In the genomic region with DNA sequence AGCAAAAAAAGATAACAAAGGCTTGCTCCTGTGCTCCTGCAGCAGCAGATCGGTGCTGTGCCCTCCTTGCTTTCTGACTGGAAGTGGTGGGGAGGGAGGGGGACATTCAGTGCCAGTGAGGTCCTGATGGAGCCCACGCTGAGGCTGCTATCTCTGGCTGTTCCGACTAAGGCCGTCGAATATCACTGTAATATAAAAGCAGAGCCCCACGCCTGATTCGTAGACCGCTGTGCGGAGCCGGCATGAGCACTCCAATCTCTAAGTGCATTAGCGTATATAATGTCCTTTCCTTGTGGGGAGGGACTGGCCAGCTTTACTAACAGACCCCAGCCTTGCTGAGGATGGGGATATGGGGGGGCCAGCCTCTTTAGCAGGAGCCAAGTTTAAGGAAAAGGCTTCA, we compare ENCODE assay signal across 14 mouse cellular contexts.
DNase-seq lines count a peak whose midpoint lies in the region; ATAC-seq and TF ChIP-seq lines count a peak whose summit lies in the region.
"Had no signal": no experiment of that assay in that cellular context is flagged by ENCODE, and none has a peak within 500 bp of the region (broad histone marks: within the 10 kb centered on the region; RNA-seq: fewer than 3 reads in every experiment).

No protein-coding gene starts in this region.

- ATAC-seq in embryonic facial prominence, embryonic 13.5 days (ENCODE audit: insufficient number of reproducible peaks, insufficient read depth, low FRiP score, low TSS enrichment, low read depth) = no peak
- peak; percentile 52 for ATAC-seq in forebrain, embryonic 14.5 days
- ATAC-seq in hindbrain, postnatal 0 days = peak; percentile 25; the same call in 1 of the 2 replicates
- ATAC-seq in midbrain, postnatal 0 days (ENCODE audit: low FRiP score) = no peak
- no peak for ATAC-seq in megakaryocyte, adult 5-6 weeks (ENCODE audit: poor library complexity, severe bottlenecking)

- H3K9ac ChIP-seq in embryonic facial prominence, embryonic 13.5 days = no peak overlapping the region
- H3K9ac ChIP-seq in forebrain, embryonic 14.5 days (ENCODE audit: low read length) = no peak overlapping the region
- no peak overlapping the region for H3K9ac ChIP-seq in hindbrain, postnatal 0 days (replicated peaks; ENCODE audit: low read length)
- H3K9ac ChIP-seq in midbrain, postnatal 0 days (replicated peaks; ENCODE audit: low read length, poor library complexity, severe bottlenecking) = 0 out of 2 replicates have a peak overlapping the region, but pooled peaks have one; percentile 19
- H3K9ac ChIP-seq: kidney, embryonic 15.5 days; limb, embryonic 13.5 days; stomach, embryonic 15.5 days had no signal

- no peak for TF ChIP-seq POLR2A in cerebellum, adult 2 months (IDR thresholded peaks at IDR 0.05; ENCODE audit: borderline replicate concordance, insufficient read depth, low read length)

- H3K4me2 ChIP-seq in embryonic facial prominence, embryonic 13.5 days = no peak overlapping the region
- no peak overlapping the region for H3K4me2 ChIP-seq in forebrain, embryonic 14.5 days (ENCODE audit: low read length)
- no peak overlapping the region for H3K4me2 ChIP-seq in hindbrain, postnatal 0 days (ENCODE audit: low read depth, low read length)
- no peak overlapping the region for H3K4me2 ChIP-seq in midbrain, postnatal 0 days (ENCODE audit: low read depth, low read length, poor library complexity, severe bottlenecking)
- H3K4me2 ChIP-seq: kidney, embryonic 15.5 days; limb, embryonic 13.5 days; stomach, embryonic 15.5 days had no signal

- peaks cover 16% of the 10 kb centered on the region; the same call in 1 of the 2 replicates for H3K4me1 ChIP-seq in embryonic facial prominence, embryonic 13.5 days
- peaks cover 13% of the 10 kb centered on the region for H3K4me1 ChIP-seq in embryonic facial prominence, embryonic 10.5 days
- H3K4me1 ChIP-seq in forebrain, embryonic 14.5 days (ENCODE audit: control insufficient read depth, insufficient read depth, low read length) = no peaks in the 10 kb centered on the region
- no peaks in the 10 kb centered on the region for H3K4me1 ChIP-seq in hindbrain, postnatal 0 days (ENCODE audit: insufficient read depth, low read length)
- no peaks in the 10 kb centered on the region for H3K4me1 ChIP-seq in midbrain, postnatal 0 days (ENCODE audit: insufficient read depth, low read length)
- H3K4me1 ChIP-seq in cerebellum, adult 2 months (ENCODE audit: control insufficient read depth, insufficient read depth, low read length) = 0 out of 2 replicates have a peak, but pooled peaks cover 6% of the 10 kb centered on the region
- H3K4me1 ChIP-seq: limb, embryonic 13.5 days had no signal

- no peak for TF ChIP-seq CTCF in hindbrain, postnatal 0 days (IDR thresholded peaks at IDR 0.05; ENCODE audit: low read depth)
- TF ChIP-seq CTCF in midbrain, postnatal 0 days (IDR thresholded peaks at IDR 0.05) = no peak
- no peak for TF ChIP-seq CTCF in cerebellum, adult 2 months (IDR thresholded peaks at IDR 0.05; ENCODE audit: borderline replicate concordance, insufficient read depth, low read depth, low read length)

- H3K27ac ChIP-seq in embryonic facial prominence, embryonic 13.5 days = peak overlapping the region; percentile 16; the same call in 1 of the 2 replicates
- no peak overlapping the region for H3K27ac ChIP-seq in embryonic facial prominence, embryonic 10.5 days (replicated peaks)
- H3K27ac ChIP-seq in forebrain, embryonic 14.5 days (ENCODE audit: low read depth, low read length) = 0 out of 2 replicates have a peak overlapping the region, but pooled peaks have one; percentile 33
- peak overlapping the region; percentile 41 for H3K27ac ChIP-seq in hindbrain, postnatal 0 days
- H3K27ac ChIP-seq in midbrain, postnatal 0 days (ENCODE audit: low read depth, low read length) = 0 out of 2 replicates have a peak overlapping the region, but pooled peaks have one; percentile 51
- no peak overlapping the region for H3K27ac ChIP-seq in cerebellum, adult 2 months (ENCODE audit: insufficient read depth, low read length)
- H3K27ac ChIP-seq: gastrocnemius, adult 2 months; heart, adult 2 months; kidney, embryonic 15.5 days; limb, embryonic 13.5 days; stomach, embryonic 15.5 days had no signal

- H3K36me3 ChIP-seq in embryonic facial prominence, embryonic 13.5 days = peaks cover 86% of the 10 kb centered on the region
- H3K36me3 ChIP-seq in embryonic facial prominence, embryonic 10.5 days (replicated peaks) = peaks cover 95% of the 10 kb centered on the region
- peaks cover 30% of the 10 kb centered on the region for H3K36me3 ChIP-seq in forebrain, embryonic 14.5 days (ENCODE audit: control insufficient read depth, insufficient read depth, low read length)
- peaks cover 18% of the 10 kb centered on the region; the same call in 1 of the 2 replicates for H3K36me3 ChIP-seq in hindbrain, postnatal 0 days (ENCODE audit: insufficient read depth, low read length)
- H3K36me3 ChIP-seq in midbrain, postnatal 0 days (ENCODE audit: insufficient read depth, low read length) = peaks cover 20% of the 10 kb centered on the region

- DNase-seq in embryonic facial prominence, embryonic 10.5 days (ENCODE audit: low spot score) = no peak
- DNase-seq in forebrain, embryonic 14.5 days (ENCODE audit: low spot score) = peak; percentile 10
- DNase-seq in hindbrain, postnatal 0 days (ENCODE audit: low spot score) = no peak
- DNase-seq in midbrain, postnatal 0 days (ENCODE audit: low spot score) = no peak
- DNase-seq in cerebellum, adult 2 months = no peak
- no peak for DNase-seq in right cerebral cortex, postnatal 14 days

- H3K27me3 ChIP-seq in embryonic facial prominence, embryonic 13.5 days = no peaks in the 10 kb centered on the region
- H3K27me3 ChIP-seq in embryonic facial prominence, embryonic 10.5 days (replicated peaks; ENCODE audit: low read depth, poor library complexity, severe bottlenecking) = no peaks in the 10 kb centered on the region
- H3K27me3 ChIP-seq in forebrain, embryonic 14.5 days (replicated peaks; ENCODE audit: control insufficient read depth, insufficient read depth, low read length) = no peaks in the 10 kb centered on the region
- no peaks in the 10 kb centered on the region for H3K27me3 ChIP-seq in hindbrain, postnatal 0 days (ENCODE audit: insufficient read depth, low read length)
- no peaks in the 10 kb centered on the region for H3K27me3 ChIP-seq in midbrain, postnatal 0 days (ENCODE audit: insufficient read depth, low read length)
- no peaks in the 10 kb centered on the region for H3K27me3 ChIP-seq in cerebellum, adult 2 months (ENCODE audit: control insufficient read depth, insufficient read depth, low read length)
- H3K27me3 ChIP-seq: CH12.LX; kidney, embryonic 15.5 days; limb, embryonic 13.5 days; stomach, embryonic 15.5 days had no signal

- no peaks in the 10 kb centered on the region for H3K9me3 ChIP-seq in embryonic facial prominence, embryonic 13.5 days
- H3K9me3 ChIP-seq in embryonic facial prominence, embryonic 10.5 days = no peaks in the 10 kb centered on the region
- H3K9me3 ChIP-seq in forebrain, embryonic 14.5 days (replicated peaks; ENCODE audit: control insufficient read depth, low read length) = no peaks in the 10 kb centered on the region
- no peaks in the 10 kb centered on the region for H3K9me3 ChIP-seq in hindbrain, postnatal 0 days (ENCODE audit: low read length)
- no peaks in the 10 kb centered on the region for H3K9me3 ChIP-seq in midbrain, postnatal 0 days (ENCODE audit: low read length)
- H3K9me3 ChIP-seq: kidney, embryonic 15.5 days; limb, embryonic 13.5 days; stomach, embryonic 15.5 days had no signal

- H3K4me3 ChIP-seq in embryonic facial prominence, embryonic 13.5 days = no peak overlapping the region
- H3K4me3 ChIP-seq in embryonic facial prominence, embryonic 10.5 days = no peak overlapping the region
- H3K4me3 ChIP-seq in forebrain, embryonic 14.5 days (ENCODE audit: low read depth, low read length) = no peak overlapping the region
- no peak overlapping the region for H3K4me3 ChIP-seq in hindbrain, postnatal 0 days (ENCODE audit: low read length)
- H3K4me3 ChIP-seq in midbrain, postnatal 0 days (ENCODE audit: low read depth, low read length) = no peak overlapping the region
- no peak overlapping the region for H3K4me3 ChIP-seq in cerebellum, adult 2 months (replicated peaks; ENCODE audit: insufficient read depth, low read depth, low read length)
- H3K4me3 ChIP-seq: gastrocnemius, adult 2 months; heart, adult 2 months; kidney, embryonic 15.5 days; limb, embryonic 13.5 days; stomach, embryonic 15.5 days had no signal

- WGBS in embryonic facial prominence, embryonic 13.5 days = 84% methylated on average over 11 of the region's 11 CpGs
- 78% methylated on average over 11 of the region's 11 CpGs for WGBS in embryonic facial prominence, embryonic 10.5 days
- WGBS in forebrain, embryonic 14.5 days = 66% methylated on average over 11 of the region's 11 CpGs
- WGBS in hindbrain, postnatal 0 days = 53% methylated on average over 11 of the region's 11 CpGs
- 44% methylated on average over 11 of the region's 11 CpGs for WGBS in midbrain, postnatal 0 days
- 56% methylated on average over 11 of the region's 11 CpGs for WGBS in cerebellum, adult 2 months

Comparison
In these comparisons a context has a peak if more than half of its experiments do, and no peak if none do; other contexts are left out.
1. H3K27ac ChIP-seq: peak in embryonic facial prominence, embryonic 13.5 days (single experiment), forebrain, embryonic 14.5 days (single experiment), hindbrain, postnatal 0 days (single experiment) and midbrain, postnatal 0 days (single experiment); none in embryonic facial prominence, embryonic 10.5 days (single experiment) and cerebellum, adult 2 months (single experiment).
2. ATAC-seq: peak in forebrain, embryonic 14.5 days (single experiment) and hindbrain, postnatal 0 days (single experiment); none in embryonic facial prominence, embryonic 13.5 days (single experiment), midbrain, postnatal 0 days (single experiment) and megakaryocyte, adult 5-6 weeks (single experiment).